Mouse (Mus musculus) liver, embryonic 15.5 days (tissue): ENCODE measurements around the gene Cep44. TPM values are rescaled to one million over a fixed set of nuclear protein-coding genes. Genes with fewer than 3 reads are reported as not detected.

ENCODE experiments used
- ATAC-seq: fragments of 200-750 bp; cut with Nextera tagmentation; 2 replicates; pipeline ENCODE4 v1.8.0; 2017; ENCODE audit warnings: moderate number of reproducible peaks, mild to moderate bottlenecking, moderate library complexity; ENCODE audit not compliant: insufficient read depth
- H3K27ac ChIP-seq: fragments of 300-500 bp; sonication (generic); replicated peaks from 2 replicates; pipeline ENCODE4 v1.5.1; 2015; ENCODE audit warnings: mild to moderate bottlenecking, inconsistent platforms
- H3K27me3 ChIP-seq: fragments of 300-500 bp; sonication (generic); 2 replicates; pipeline ENCODE4 v1.6.1; 2015; ENCODE audit warnings: mild to moderate bottlenecking, inconsistent platforms
- H3K36me3 ChIP-seq: fragments of 300-500 bp; sonication (generic); replicated peaks from 2 replicates; pipeline ENCODE4 v1.6.1; 2015; ENCODE audit warnings: moderate library complexity, mild to moderate bottlenecking, inconsistent platforms
- H3K4me1 ChIP-seq: fragments of 300-500 bp; sonication (generic); replicated peaks from 2 replicates; pipeline ENCODE4 v1.6.1; 2015; ENCODE audit warnings: inconsistent platforms
- H3K4me2 ChIP-seq: fragments of 300-500 bp; sonication (generic); 2 replicates; pipeline ENCODE4 v1.6.1; 2015; ENCODE audit warnings: moderate library complexity, mild to moderate bottlenecking, inconsistent platforms
- H3K4me3 ChIP-seq: fragments of 300-500 bp; sonication (generic); replicated peaks from 2 replicates; pipeline ENCODE4 v1.5.1; 2015; ENCODE audit warnings: mild to moderate bottlenecking, inconsistent platforms
- H3K9ac ChIP-seq: fragments of 300-500 bp; sonication (generic); 2 replicates; pipeline ENCODE4 v1.6.1; 2015; ENCODE audit warnings: moderate library complexity, mild to moderate bottlenecking, inconsistent platforms
- H3K9me3 ChIP-seq: fragments of 300-500 bp; sonication (generic); replicated peaks from 2 replicates; pipeline ENCODE4 v1.6.1; 2016; ENCODE audit warnings: inconsistent platforms
- WGBS: fragments of 180-500 bp; shearing (Covaris S2); methylation state at CpG from one replicate; pipeline ENCODE4 v1.1.7; 2015; ENCODE audit warnings: mixed read lengths; ENCODE audit not compliant: insufficient replicate concordance; 5-methylcytosine and 5-hydroxymethylcytosine counted together
- polyA plus RNA-seq: library from polyadenylated mRNA; unstranded; fragments of >200 nt; fragmentation: Nextera tagmentation; extraction: Ambion mirVana; gene quantifications from 2 replicates; pipeline ENCODE4 v1.2.1, GENCODE M21; 2015

Cep44 gene
- polyA plus RNA-seq, 1 experiment from 2014 or later, result 17.3 TPM

DNA sequence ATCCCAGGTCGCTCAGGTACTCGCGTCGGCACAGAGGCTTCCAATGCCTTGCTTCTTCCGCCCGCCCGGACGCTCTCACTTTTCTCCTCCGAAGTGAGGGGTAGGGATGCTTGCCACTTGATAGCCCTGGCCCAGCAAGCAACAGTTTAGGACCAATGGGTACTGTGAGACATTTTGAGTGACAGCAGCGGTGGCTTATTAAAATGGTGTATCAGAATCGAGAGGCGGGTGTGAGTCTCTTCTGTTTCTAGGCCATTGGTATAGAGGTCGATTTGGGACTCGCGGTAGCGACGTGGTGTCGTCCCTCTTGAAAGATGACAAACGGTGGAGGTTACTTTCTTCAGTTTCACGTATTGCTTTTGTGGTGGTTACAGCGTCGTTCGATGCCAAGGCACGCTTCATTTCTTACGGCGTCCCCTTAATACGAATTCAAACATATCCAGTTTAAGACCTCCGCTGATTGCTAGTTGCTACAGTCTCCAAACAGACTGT, 560 bp upstream of the Cep44 start:
- WGBS, result under 1% methylated on average over 28 of the region's 28 CpGs
- Histone ChIP-seq H3K36me3 (no peaks in the 10 kb centered on the region), H3K9ac (peak overlapping the region; percentile 85), H3K9me3 (no peaks in the 10 kb centered on the region), H3K27ac (peak overlapping the region; percentile 94), H3K4me3 (peak overlapping the region; percentile 98), H3K4me2 (peak overlapping the region; percentile 70), H3K27me3 (no peaks in the 10 kb centered on the region), H3K4me1 (peaks cover 22% of the 10 kb centered on the region)
- peak; percentile 97 for ATAC-seq

DNA sequence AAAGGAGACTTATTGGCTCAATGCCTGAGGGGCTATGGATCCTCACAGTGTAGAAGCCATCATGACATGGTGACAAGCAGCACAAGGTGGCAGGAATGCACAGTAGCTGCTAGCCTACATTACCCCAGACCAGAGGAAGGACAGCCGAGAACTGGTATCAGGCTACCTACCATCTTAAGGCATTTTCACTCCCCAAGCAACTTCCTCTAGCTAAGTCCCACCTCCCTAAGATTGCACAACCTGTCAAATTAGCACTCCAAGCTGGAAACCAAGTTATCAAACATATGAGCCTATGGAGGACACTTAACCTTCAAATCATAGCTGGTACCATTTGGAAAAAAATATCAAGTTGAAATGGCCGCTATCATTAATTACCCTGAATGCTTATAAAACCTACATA, 3.0 kb downstream of the Cep44 start:
- no peak overlapping the region for H3K9ac ChIP-seq
- H3K36me3 ChIP-seq, result peaks cover 22% of the 10 kb centered on the region
- no peaks in the 10 kb centered on the region for H3K27me3 ChIP-seq
- peaks cover 19% of the 10 kb centered on the region for H3K4me1 ChIP-seq
- no peaks in the 10 kb centered on the region for H3K9me3 ChIP-seq
- no peak overlapping the region for H3K27ac ChIP-seq
- ATAC-seq, result no peak
- H3K4me3 ChIP-seq, result no peak overlapping the region
- WGBS, result 77% methylated on average over 2 of the region's 2 CpGs
- no peak overlapping the region for H3K4me2 ChIP-seq

DNA sequence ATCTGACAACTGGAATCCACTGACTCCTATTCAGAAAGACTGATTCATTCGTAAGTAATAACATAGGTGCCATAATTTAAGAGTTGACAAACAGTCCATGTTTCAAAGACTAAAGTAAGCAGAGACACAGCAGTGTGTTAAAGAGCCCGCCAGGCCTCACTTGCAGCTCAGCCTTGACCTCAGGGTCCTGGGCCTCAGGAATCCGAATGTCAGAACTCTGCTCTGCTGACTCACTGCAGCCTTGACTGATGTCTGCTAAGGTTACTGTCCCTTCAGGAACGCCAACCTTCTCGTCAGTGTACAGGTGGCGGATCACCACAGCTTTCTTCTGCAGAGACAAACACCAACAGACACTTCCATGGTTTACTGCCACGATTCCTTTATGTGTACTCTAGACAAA, 10.1 kb downstream of the Cep44 start:
- no peak overlapping the region for H3K4me3 ChIP-seq
- H3K4me2 ChIP-seq, result no peak overlapping the region
- no peak overlapping the region for H3K9ac ChIP-seq
- H3K36me3 ChIP-seq, result peaks cover 63% of the 10 kb centered on the region
- H3K27me3 ChIP-seq, result no peaks in the 10 kb centered on the region
- H3K9me3 ChIP-seq, result no peaks in the 10 kb centered on the region
- 70% methylated on average over 7 of the region's 7 CpGs for WGBS
- H3K27ac ChIP-seq, result no peak overlapping the region
- ATAC-seq, result no peak
- no peaks in the 10 kb centered on the region for H3K4me1 ChIP-seq

DNA sequence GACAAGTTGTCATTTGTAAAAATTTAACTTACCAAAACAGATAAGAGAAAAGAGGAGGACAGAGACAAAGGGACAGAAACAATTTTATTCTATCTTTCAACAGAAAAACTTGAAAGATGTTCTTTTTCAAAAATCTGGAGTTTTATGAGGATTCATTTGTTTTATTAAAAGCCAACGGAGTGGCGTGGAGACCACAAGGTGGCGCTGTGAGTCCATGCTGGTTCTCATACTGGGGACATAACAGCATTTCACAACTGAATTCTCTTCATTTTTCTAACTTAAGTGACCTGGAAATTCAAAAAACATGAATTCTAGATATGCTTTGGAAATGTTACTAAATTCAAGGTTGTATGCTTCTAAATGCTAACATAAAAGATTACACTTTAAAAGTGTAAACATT, 20.5 kb downstream of the Cep44 start:
- Histone ChIP-seq H3K4me1 (no peaks in the 10 kb centered on the region), H3K4me2 (no peak overlapping the region), H3K27me3 (no peaks in the 10 kb centered on the region), H3K36me3 (peaks cover 16% of the 10 kb centered on the region; the same call in 1 of the 2 replicates), H3K4me3 (no peak overlapping the region), H3K27ac (no peak overlapping the region), H3K9ac (no peak overlapping the region), H3K9me3 (no peaks in the 10 kb centered on the region)
- 7% methylated on average over 3 of the region's 3 CpGs for WGBS
- no peak for ATAC-seq

DNA sequence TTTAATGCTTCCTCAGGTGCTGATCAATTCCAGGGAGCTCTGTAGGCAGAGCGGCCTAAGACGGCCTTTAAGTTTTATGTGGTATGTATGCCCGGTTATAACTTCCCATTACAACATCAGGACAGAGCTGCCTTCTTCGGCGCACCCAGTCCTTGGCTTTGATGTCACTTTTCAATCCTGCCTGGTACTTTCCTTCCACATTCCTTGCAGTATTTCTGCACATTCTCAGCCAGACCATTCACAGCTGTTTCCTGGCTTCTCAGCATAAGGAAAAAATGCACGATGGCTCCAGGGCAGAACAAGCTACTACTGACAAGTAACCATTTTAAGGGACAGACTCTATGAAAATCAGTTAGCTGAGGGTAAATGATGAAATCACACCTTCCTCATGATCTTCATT, 22.0 kb downstream of the Cep44 start:
- no peaks in the 10 kb centered on the region for H3K4me1 ChIP-seq
- WGBS, result 81% methylated on average over 6 of the region's 6 CpGs
- peaks cover 16% of the 10 kb centered on the region; the same call in 1 of the 2 replicates for H3K36me3 ChIP-seq
- no peak overlapping the region for H3K4me2 ChIP-seq
- H3K4me3 ChIP-seq, result no peak overlapping the region
- no peak overlapping the region for H3K27ac ChIP-seq
- no peaks in the 10 kb centered on the region for H3K27me3 ChIP-seq
- no peak for ATAC-seq
- H3K9ac ChIP-seq, result no peak overlapping the region
- H3K9me3 ChIP-seq, result no peaks in the 10 kb centered on the region

DNA sequence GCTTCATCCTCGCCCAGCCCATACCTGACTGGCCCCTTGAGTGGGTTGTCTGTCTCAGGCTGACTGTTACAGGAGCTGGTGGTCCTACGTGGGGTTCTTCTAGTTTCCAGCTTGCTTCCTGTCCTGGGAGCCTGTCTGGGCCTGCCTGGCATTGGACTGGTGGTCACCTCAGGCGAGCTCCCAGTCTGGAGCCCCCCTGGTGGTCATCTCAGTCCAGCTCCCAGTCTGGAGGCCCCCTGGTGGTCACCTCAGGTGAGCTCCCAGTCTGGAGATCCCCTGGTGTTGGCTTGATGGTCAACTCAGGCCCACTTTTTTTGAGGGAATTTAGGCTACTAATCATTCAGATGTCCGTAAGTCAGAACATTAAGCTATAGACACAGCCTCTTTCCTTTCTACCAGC, 29.8 kb downstream of the Cep44 start:
- WGBS, result 63% methylated on average over 4 of the region's 4 CpGs
- ATAC-seq, result no peak
- H3K4me1 ChIP-seq, result no peaks in the 10 kb centered on the region
- H3K9me3 ChIP-seq, result no peaks in the 10 kb centered on the region
- H3K27ac ChIP-seq, result no peak overlapping the region
- H3K9ac ChIP-seq, result no peak overlapping the region
- no peaks in the 10 kb centered on the region for H3K36me3 ChIP-seq
- no peaks in the 10 kb centered on the region for H3K27me3 ChIP-seq
- no peak overlapping the region for H3K4me3 ChIP-seq
- H3K4me2 ChIP-seq, result no peak overlapping the region

DNA sequence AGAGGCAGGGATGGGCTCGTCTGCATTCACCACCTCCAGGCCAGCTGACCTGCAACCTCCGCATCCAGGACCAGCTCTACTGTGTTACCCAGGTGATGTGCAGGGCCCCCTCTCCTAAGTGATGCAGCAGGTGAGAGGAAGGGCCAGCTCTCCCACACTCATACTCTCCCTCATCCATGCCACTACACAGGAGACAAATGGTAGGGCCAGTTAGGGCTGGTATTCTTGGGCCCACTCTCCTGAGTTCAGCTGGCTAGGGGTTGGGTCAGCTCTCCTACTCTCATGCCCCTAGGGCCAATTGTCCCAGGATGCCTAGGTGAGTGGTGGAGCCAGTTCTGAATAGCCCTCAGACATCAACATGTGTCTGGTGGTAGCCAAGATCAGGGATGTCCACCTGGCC, 30.6 kb downstream of the Cep44 start:
- WGBS, result 56% methylated on average over 2 of the region's 2 CpGs
- ATAC-seq, result no peak
- H3K27ac ChIP-seq, result no peak overlapping the region
- no peaks in the 10 kb centered on the region for H3K36me3 ChIP-seq
- no peaks in the 10 kb centered on the region for H3K9me3 ChIP-seq
- no peaks in the 10 kb centered on the region for H3K4me1 ChIP-seq
- H3K4me3 ChIP-seq, result no peak overlapping the region
- no peak overlapping the region for H3K9ac ChIP-seq
- no peak overlapping the region for H3K4me2 ChIP-seq
- H3K27me3 ChIP-seq, result no peaks in the 10 kb centered on the region

DNA sequence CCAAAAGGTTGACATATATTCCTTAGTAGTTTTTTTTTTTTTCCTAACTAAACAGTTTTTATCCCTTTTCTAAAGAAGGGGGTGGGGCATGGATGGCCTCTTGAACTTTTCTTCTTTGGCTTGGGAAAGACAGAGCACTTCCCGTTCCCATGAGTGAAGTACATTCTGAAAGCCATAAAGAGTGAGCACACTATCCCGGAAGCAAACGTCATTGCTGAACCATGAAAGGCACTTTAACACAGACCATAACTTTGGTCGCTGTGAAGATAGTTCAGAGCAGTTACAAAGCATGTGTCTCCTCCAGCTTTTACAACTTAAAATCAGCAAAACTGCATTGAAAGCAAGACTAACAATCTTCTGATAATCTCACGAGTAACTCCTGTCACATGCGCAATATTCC, 32.0 kb downstream of the Cep44 start:
- H3K9ac ChIP-seq, result no peak overlapping the region
- no peaks in the 10 kb centered on the region for H3K4me1 ChIP-seq
- H3K36me3 ChIP-seq, result no peaks in the 10 kb centered on the region
- no peak for ATAC-seq
- no peak overlapping the region for H3K4me2 ChIP-seq
- no peak overlapping the region for H3K4me3 ChIP-seq
- WGBS, result 69% methylated on average over 6 of the region's 6 CpGs
- no peaks in the 10 kb centered on the region for H3K27me3 ChIP-seq
- no peak overlapping the region for H3K27ac ChIP-seq
- H3K9me3 ChIP-seq, result no peaks in the 10 kb centered on the region

DNA sequence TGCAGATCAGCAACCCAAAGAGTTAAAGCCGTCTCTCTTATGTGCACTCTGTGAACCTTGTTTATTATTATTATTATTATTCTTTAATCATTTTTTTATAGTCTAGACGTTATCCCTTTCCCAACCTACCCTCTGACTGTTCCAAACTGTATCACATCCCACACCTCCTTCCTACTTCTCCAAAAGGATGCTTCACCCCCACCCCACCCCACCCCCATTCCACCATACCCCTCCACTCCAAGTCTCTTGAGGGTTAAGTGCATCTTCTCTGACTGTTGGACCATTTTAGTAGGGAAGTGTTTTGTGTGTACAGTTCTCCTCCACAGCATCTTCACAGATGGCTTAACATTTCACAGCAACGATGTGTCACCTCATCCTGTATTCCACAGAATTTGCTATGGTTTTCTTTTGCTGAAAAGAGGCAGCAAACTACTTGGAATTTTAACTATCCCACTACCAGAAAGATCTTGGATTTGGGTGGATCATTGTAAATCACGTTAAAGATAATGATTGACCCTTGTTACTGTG, 41.8 kb downstream of the Cep44 start:
- Histone ChIP-seq H3K9me3 (no peaks in the 10 kb centered on the region), H3K9ac (no peak overlapping the region), H3K27me3 (no peaks in the 10 kb centered on the region), H3K36me3 (no peaks in the 10 kb centered on the region), H3K27ac (no peak overlapping the region), H3K4me2 (no peak overlapping the region), H3K4me1 (no peaks in the 10 kb centered on the region), H3K4me3 (no peak overlapping the region)
- no peak for ATAC-seq
- WGBS, result 48% methylated on average over 4 of the region's 4 CpGs

DNA sequence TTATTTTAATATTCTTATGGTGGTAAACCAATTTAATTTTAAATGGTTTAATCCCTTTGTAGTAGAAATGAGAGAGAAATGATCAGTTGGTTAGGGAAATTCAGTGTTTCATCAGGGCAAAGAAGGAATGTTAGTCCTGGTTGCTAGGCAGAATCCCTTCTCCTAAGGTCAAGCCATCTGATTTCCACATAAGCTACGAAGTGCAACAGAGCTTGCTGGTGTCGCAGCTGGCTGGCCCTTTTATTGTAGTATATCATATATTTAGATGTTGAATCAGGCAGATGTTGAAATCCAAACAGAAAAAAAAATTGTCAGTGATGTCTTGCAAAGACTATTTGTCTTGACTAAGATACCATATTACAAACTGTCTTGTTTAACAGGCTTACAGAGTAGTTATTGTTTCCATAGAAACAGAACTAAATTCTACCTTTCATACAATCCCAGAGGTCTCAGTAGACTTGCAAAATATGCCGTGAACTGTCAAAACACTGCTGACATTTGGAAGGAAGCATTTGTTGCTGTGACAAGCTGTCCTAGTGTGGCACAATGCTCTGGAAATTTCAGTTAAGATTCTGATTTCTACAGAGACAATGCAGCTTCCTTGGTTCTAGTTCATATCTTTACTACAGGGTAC, 42.4 kb downstream of the Cep44 start:
- Histone ChIP-seq H3K9me3 (no peaks in the 10 kb centered on the region), H3K27ac (no peak overlapping the region), H3K36me3 (no peaks in the 10 kb centered on the region), H3K9ac (no peak overlapping the region), H3K4me2 (no peak overlapping the region), H3K4me1 (no peaks in the 10 kb centered on the region), H3K4me3 (no peak overlapping the region), H3K27me3 (no peaks in the 10 kb centered on the region)
- no peak for ATAC-seq
- WGBS, result 58% methylated on average over 3 of the region's 3 CpGs

DNA sequence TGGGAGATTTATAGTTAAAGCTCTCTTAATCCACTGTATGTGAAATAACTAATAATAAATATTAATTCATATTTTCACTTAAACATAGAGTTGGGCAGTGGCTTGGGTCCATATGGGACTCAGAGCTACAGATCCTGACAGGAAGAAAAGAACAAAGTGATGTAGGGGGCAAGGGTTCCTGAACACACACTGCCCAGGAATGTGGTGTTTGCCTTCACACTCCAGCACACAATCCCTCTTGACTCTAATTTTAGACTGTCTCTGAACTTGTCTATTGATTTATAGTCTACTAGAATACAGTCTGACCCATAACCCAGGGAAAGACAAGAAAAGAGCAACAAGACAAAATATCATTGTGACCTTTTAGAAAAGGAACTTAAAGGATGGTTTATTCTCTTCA, 48.9 kb downstream of the Cep44 start:
- Histone ChIP-seq H3K9ac (no peak overlapping the region), H3K9me3 (no peaks in the 10 kb centered on the region), H3K4me2 (no peak overlapping the region), H3K27me3 (no peaks in the 10 kb centered on the region), H3K36me3 (no peaks in the 10 kb centered on the region), H3K27ac (no peak overlapping the region), H3K4me3 (no peak overlapping the region), H3K4me1 (no peaks in the 10 kb centered on the region)
- ATAC-seq, result no peak

DNA sequence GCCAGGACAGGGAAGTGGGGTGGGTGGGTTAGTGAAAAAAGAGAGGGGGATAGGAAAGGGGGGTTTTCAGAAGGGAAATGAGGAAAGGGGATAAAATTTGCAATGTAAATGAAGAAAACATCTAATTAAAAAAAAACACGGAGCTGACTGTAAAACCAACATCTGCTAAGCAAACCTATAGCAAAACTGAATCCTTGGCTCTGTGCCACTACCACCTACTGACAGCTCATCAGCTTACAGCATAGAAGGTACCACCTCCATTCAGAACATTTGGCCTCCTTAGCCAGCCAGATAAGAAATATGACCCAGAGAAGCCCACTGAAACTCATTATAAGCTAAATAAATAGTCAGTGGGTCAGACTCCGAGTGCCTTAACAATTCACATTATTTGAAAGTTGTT, 61.4 kb downstream of the Cep44 start:
- no peak for ATAC-seq
- H3K27ac ChIP-seq, result no peak overlapping the region

More for the DNA sequence above, 61.4 kb downstream of the Cep44 start:
- no peak overlapping the region for H3K4me2 ChIP-seq
- 47% methylated on average over 2 of the region's 2 CpGs for WGBS
- H3K4me1 ChIP-seq, result no peaks in the 10 kb centered on the region
- no peaks in the 10 kb centered on the region for H3K36me3 ChIP-seq
- no peaks in the 10 kb centered on the region for H3K9me3 ChIP-seq
- H3K4me3 ChIP-seq, result no peak overlapping the region
- no peak overlapping the region for H3K9ac ChIP-seq
- H3K27me3 ChIP-seq, result no peaks in the 10 kb centered on the region
